Mouse (Mus musculus): ENCODE results near the gene Ptprn2. TPM values are rescaled to one million over a fixed set of nuclear protein-coding genes. Genes with fewer than 3 reads are reported as not detected.

Gene Ptprn2
- polyA plus RNA-seq, 1 experiment: 146 TPM

DNA sequence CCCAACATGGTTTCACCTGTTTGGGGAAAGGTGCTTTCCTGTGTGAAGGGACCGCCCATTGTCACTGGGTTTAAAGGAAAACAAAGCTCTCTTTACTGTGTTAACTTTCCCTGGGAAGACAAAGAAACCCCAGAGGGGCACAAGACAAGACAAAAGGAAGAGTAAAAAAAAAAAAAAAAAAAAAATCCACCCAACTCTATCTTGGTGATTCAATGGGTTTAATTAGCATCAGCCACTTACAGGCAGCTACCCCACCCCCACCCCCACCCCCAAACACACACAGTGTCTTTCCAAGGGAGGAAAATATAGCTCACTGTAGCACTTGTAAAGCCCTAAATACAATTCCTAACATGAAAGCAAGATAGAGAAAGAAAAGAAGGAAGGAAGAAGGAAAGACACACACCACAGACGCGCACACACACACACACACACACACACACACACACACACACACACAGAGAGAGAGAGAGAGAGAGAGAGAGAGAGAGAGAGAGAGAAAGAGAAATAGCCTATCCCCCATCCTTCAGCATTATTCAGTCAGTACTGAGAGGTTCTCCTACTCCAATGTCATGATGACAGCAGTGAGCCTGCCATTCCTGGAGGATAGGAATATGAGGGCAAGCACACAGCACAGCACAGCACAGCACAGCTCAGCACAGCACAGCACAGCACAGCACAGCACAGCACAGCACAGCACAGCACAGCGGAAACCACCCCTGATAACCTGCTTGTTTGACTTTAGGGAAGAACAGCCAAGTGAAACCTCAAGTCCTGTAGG, 462.8 kb downstream of the Ptprn2 start:
- no peak for DNase-seq (ENCODE audit: extremely low spot score in 1 of 2, low spot score in 1 of 2)

DNA sequence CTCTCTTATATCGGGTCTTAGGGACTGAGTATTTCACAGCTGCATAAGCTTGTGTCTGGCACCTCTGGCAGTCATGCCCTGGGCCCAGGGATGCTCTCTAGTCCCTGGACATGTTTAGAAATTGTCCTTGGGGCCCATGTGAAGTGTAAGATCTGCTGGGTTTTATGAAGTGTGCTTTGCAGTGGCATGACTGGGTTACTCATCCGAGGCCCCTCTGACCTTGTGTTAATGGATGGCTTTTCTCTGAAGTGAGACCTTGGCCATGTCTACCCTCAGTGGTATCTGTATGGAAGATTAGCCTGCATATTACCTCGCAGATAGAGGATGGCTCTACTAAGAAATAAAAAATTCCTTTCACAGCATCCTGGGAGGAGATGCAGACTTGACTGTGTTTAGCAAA, 464.2 kb downstream of the Ptprn2 start:
- DNase-seq (ENCODE audit: extremely low spot score in 1 of 2, low spot score in 1 of 2): no peak

DNA sequence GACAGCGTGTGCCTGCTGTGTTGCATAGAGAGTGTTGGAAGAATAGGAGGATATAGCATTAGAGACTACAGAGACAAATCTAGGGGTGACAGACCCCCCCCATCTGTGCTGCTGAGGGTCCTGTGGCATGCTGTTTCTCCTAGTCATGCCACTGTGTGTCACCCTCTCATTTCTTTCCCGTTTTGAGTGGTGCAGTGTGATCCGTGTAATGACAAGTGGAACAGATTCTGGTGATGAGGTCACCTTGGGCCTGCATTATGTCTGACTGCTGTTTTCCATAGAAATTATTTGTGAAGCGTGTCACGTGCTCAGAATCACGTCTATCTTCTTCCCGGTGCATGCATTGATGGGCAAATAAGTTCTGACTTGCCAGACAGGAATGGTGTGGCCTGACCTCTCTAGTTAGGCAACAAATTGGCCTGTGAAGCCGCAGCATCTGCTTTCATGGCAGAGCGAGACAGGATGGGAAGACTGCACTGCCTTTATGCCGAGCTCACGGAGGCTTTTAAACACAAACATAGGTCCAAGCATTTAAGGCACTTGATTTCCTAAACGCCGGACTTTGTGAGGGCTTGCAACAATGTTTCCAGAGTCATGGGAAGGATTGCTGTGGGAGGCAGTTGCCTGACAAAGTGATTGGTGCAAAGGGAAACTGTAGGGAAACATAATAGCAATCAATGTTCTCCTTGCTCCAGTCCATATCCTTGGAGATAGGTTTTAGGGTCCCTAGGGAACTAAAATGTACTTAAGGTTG, 467.1 kb downstream of the Ptprn2 start:
- no peak for DNase-seq (ENCODE audit: extremely low spot score in 1 of 2, low spot score in 1 of 2)

DNA sequence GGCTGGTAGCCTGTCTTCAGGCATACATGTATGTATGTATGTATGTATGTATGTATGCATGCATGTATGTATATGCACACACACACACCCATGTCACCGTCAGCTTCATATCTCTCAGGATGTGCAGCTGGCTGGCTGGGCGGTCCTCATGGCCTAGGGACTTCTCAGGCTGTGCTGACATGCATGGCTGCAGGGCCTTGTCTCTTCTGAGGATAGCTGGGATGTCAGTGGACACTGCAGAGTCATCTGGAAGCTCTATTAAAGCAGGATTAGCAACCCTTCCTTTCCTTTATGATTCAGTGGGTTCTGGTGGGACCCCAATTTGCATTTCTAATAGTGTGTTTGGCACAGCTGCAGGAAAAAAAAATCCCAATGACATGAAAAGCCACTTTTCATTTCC, 473.6 kb downstream of the Ptprn2 start:
- DNase-seq (ENCODE audit: extremely low spot score in 1 of 2, low spot score in 1 of 2): no peak

DNA sequence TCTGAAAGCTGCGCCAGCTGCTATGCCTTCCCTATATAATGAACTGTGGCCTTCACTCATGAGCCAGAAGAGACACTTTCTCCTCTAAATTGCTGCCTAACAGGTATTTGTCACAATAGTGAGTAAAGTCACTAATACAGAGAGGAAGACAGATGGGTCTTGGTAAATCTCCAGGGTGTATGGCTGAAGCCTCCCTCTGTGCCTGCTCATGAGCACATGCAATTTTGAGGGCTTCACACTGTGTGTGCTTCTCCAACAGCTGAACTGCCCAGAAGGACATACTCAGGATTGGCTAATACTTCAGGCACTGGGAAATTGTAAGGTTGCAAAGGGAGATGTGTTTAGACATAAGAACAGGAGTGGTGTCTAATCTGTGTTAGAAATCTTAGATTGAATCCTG, 478.4 kb downstream of the Ptprn2 start:
- no peak for DNase-seq (ENCODE audit: extremely low spot score in 1 of 2, low spot score in 1 of 2)

DNA sequence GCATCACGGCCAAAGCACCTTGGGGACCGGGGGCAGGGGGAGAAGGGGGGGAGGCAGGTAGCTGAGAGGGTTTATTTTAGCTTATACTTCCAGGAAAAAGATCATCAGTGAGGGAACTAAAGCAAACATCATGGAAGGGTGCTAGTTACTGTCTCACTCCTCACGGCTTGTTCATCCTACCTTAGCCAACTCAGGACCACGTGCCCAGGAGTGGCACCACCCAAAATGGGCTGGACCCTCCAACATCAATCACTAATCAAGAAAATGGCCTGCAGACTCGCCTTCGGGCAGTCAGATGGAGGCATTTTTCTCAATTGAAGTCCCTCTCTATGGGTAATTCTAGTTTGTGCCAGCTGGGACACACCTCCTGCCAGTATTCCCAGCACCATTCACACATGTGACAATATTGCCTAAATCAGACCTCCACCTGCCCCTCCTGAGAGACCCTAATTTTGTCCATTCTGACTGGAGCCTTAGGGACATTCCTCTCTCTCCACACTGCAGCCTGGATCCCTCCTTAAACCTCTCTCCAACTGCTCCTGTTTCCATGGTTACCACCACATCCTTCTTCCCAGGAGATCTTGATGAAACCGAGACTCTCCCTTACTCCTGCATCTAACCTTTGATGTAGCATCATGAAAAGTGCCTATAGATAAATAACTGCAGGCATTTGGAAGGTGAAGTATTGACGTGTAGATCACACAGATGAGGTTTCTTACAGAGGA, 482.9 kb downstream of the Ptprn2 start:
- peak in 1 of 2 experiments; percentile 44 for DNase-seq (ENCODE audit: extremely low spot score in 1 of 2, low spot score in 1 of 2)

DNA sequence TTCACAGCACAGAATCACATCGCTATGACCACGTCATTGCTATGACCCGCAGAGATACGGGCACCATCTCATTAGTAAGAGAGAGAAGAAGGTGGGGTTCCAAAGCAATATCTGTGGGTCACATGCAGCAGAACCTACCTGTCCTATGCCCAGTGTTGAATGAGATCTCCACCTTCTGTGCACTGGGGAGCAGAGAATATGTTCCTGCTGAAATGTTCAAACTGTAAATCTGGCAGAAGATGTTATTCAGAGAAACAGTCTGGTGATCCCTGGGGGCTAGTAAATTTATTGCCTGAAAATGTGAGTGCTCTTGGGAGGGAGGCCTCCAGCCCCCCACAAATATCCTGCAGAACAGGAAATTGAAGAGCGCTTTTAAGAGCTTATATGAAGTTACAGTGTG, 490.0 kb downstream of the Ptprn2 start:
- no peak for DNase-seq (ENCODE audit: extremely low spot score in 1 of 2, low spot score in 1 of 2)

GRCm38 (mm10) chr12:116976981-116977380, 491.5 kb downstream of the Ptprn2 start:
- DNase-seq (ENCODE audit: extremely low spot score in 1 of 2, low spot score in 1 of 2): no peak

DNA sequence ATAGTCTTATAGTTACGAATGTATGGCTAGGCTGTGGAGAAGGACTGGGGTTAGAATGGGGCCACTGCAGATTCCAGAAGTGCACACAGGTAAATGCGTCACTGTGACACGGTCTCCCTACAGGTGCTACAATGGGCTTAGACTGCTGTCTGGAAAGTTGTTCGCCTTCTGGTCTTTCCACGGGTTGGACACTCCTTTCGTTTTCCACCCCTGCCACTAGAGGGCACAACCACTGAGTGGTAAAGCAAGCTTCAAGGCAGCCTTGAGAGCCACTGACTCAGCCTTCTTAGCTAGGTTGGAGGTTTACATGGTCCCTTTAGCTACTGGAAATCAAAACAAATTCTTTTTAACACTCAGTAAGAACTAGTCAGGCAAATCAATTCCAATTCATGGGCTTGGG, 492.7 kb downstream of the Ptprn2 start:
- peak in 1 of 2 experiments; percentile 38 for DNase-seq (ENCODE audit: extremely low spot score in 1 of 2, low spot score in 1 of 2)

DNA sequence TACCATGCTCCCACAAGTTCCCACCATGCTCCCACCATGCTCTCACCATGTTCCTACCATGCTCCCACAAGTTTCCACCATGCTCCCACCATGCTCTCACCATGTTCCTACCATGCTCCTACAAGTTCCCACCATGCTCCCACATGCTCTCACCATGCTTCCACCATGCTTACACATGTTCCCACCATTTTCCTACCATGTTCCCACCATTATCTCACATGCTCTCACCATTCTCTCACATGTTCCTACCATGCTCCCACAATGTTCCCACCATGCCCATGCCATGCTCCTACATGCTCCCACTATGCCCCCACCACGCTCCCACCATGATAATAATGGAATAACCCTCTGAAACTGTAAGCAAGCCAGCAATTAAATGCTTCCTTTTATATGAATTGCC, 495.8 kb downstream of the Ptprn2 start:
- no peak for DNase-seq (ENCODE audit: extremely low spot score in 1 of 2, low spot score in 1 of 2)

DNA sequence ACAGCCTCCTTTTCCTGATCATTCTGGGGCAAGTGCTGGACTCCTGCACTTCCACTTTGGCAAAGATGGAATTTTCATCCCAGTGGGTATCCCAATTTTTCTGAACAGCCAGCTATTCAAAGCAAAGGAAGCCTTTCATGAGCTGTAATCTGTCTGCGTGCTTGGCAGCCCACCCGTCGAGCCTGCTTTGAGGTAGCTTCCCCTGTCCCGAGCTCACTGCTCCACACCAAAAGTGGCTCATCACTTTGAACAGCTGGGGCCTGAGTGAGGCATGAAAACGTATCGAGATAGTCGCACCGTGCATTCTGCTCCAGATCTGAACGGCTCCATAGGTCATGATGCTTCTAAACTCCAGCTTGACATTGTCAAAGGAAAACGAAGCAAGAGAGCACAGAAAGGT, 503.6 kb downstream of the Ptprn2 start:
- no peak for DNase-seq (ENCODE audit: extremely low spot score in 1 of 2, low spot score in 1 of 2)

DNA sequence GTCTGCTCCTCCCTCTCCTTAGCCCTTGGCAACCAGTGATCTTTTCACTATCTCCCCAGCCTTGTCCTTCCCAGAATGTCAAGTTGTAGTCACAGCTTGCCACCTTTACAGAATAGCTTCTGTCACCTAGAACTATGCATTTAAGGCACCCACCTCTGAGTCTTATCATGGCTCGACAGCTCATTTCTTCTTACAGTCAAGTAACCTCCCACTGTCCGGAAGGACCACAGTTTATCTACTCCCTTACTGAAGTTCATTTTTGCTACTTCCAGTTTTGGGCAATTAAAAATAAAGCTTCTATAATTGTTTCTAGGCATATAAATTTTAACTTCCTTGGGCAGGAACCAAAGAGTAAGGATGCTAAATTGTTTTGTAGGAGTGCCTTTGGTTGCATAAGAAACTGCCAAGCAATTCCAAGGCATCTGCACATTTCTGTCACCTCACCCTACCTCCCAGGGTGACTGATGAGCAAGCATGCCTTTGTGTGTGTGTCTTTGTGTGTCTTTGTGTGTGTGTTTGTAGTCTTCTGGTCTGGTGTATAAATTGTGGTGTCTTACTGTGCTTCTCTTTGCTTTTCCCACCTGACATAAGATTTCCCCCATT, 516.1 kb downstream of the Ptprn2 start:
- peak; percentile 25 to 41 for DNase-seq (ENCODE audit: extremely low spot score in 1 of 2, low spot score in 1 of 2)

DNA sequence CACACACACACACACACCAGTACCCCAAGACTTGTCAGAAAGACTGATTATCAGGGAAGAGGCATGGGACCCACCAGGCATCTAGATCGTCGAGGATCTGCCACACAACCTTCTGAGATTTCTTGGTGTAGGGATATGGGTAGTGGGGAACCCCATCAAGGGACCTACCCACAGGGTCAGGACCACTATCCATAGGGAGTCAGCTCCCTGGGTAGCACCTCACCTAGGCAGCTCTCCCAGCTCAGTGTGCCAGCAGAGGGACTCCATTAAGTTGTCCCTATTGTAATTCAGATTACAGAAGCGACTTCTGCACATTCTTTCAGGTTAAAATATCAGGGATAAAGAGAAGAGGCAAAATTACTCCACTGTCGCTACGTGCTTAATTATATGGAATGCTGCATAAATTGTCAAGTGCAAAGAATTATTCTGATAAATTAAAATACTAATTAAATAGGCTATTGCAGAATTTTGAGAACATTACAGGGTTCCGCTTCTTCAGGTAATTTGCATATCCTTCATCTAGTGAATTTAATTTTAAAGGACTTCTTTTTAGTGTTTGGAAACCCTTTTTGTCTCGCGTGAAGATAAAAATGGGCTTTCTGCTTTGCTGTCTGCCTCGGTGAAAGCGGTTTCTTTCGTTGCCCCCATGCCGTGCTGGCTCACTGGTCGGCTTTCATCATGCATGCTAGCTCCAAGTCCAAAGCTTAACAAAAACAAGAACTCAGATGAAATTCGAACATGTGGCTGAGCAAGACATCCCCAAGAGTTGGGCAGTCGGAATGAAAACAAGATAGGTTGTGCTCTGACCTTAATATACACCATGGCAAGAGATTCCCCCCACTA, 531.5 kb downstream of the Ptprn2 start:
- no peak for DNase-seq (ENCODE audit: extremely low spot score in 1 of 2, low spot score in 1 of 2)

DNA sequence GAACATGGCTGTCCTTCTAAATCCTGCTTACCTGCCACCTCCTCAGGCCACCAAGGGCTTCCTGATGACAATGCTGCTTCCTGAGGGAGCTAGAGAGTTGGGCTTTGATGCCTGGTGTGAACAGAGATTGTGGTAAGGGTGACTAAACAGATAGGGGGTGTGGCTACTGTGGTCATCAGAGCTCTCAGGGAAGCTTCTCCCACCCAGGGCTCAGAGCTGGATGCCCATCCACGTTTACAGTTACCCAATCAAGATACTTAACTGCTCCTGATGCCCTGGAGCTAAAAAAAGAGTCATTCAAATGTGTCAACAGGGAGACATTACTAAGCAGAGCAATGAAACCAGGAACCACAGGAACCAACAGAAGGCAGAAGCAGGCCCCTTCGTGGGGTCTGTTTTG, 532.4 kb downstream of the Ptprn2 start:
- DNase-seq (ENCODE audit: extremely low spot score in 1 of 2, low spot score in 1 of 2): no peak

- DNase-seq (ENCODE audit: extremely low spot score in 1 of 2, low spot score in 1 of 2): no peak
These were observed 537.7 kb downstream of the Ptprn2 start for GRCm38 (mm10) chr12:117023235-117023634.

GRCm38 (mm10) chr12:117024916-117025315, 539.4 kb downstream of the Ptprn2 start:
- DNase-seq (ENCODE audit: extremely low spot score in 1 of 2, low spot score in 1 of 2): peak in 1 of 2 experiments; percentile 61

GRCm38 (mm10) chr12:117025676-117026075, 540.2 kb downstream of the Ptprn2 start:
- no peak for DNase-seq (ENCODE audit: extremely low spot score in 1 of 2, low spot score in 1 of 2)

DNA sequence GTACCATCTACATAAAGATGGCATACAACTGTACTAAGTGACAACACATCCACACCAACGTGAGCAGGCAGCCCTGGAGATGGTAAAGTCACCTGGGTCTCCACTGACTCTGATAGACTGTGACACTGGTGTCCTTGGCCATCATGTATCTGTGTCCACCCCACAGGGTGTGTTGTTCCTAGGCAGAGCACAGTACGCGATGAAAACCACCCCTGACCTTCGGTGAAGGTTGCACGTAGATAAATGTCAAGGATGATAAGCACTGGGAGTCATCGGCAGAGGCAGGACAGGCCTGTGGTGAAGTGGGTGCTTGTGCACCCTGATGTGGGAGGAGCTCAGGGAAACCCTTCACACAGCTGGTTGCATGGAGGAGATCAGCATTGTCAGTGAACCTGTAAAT, 541.8 kb downstream of the Ptprn2 start:
- DNase-seq (ENCODE audit: extremely low spot score in 1 of 2, low spot score in 1 of 2): no peak

- DNase-seq (ENCODE audit: extremely low spot score in 1 of 2, low spot score in 1 of 2): peak in 1 of 2 experiments; percentile 36
These were observed 542.9 kb downstream of the Ptprn2 start for GRCm38 (mm10) chr12:117028333-117028961.

DNA sequence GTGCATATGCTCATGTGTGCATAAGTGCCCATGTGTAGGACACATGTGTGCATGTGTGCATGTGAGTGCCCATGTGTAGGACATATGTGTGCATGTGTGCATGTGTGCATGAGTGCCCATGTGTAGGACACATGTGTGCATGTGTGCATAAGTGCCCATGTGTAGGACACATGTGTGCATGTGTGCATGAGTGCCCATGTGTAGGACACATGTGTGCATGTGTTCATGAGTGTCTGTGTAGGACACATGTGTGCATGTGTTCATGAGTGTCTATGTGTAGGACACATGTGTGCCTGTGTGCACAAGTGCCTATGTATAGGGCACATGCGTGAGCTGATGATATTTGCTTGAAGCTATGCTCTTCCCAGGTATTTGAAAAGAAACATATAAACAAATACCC, 547.7 kb downstream of the Ptprn2 start:
- DNase-seq (ENCODE audit: extremely low spot score in 1 of 2, low spot score in 1 of 2): no peak
